Mouse (Mus musculus): ENCODE results near the gene Sugct. TPM values are rescaled to one million over a fixed set of nuclear protein-coding genes. Genes with fewer than 3 reads are reported as not detected.

Gene Sugct
- polyA plus RNA-seq, 1 experiment, result 51.9 TPM

DNA sequence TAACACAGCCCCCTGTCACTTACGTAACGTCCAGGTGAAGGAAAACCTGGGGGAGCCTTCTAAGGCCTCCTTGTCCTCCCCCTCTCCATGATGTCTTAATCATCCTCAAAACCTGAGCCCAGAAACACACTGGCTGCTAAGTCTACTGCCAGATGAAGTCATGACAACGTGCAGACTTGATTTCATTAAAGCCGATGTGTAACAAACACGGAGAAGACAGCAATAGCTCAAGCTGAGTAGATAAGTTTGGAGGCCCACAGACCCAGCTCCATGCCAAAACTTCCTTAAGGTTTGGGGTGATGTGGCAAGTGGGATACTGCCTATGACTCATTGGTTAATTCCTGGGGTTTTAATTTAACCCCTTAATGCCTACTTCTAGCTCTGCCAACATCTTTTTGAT is 726.4 kb downstream of the Sugct start:
- Histone ChIP-seq H3K27ac (replicated peaks; ENCODE audit: low read depth, low read length) (no peak overlapping the region), H3K4me3 (ENCODE audit: insufficient read depth, low read depth, low read length) (no peak overlapping the region), H3K4me1 (ENCODE audit: control insufficient read depth, insufficient read depth, insufficient read length, low read length) (no peaks in the 10 kb centered on the region)

GRCm38 (mm10) chr13:16964823-16965475 is 730.4 kb downstream of the Sugct start:
- H3K4me1 ChIP-seq (ENCODE audit: control insufficient read depth, insufficient read depth, insufficient read length, low read length), result no peaks in the 10 kb centered on the region
- H3K27ac ChIP-seq (replicated peaks; ENCODE audit: low read depth, low read length), result no peak overlapping the region
- no peak overlapping the region for H3K4me3 ChIP-seq (ENCODE audit: insufficient read depth, low read depth, low read length)

GRCm38 (mm10) chr13:16952045-16952444 is 743.3 kb downstream of the Sugct start:
- H3K4me3 ChIP-seq (ENCODE audit: insufficient read depth, low read depth, low read length), result no peak overlapping the region
- H3K4me1 ChIP-seq (ENCODE audit: control insufficient read depth, insufficient read depth, insufficient read length, low read length), result no peaks in the 10 kb centered on the region
- H3K27ac ChIP-seq (replicated peaks; ENCODE audit: low read depth, low read length), result no peak overlapping the region

DNA sequence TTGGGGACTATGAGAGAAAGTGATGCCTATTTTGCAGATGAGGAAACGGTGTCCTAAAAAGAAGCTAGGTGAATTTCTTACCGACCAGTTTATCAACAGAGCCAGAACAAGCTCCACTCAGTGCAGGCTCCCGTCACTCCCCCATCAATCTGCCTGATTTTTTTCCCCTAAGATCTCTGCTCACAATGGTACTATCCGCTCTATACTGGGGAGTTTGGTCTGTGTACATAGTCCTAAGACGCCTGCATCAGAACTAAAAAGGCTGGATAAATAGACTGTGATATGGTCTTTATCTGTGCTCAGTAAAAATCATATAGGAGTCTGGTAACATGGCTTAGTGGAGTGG is 755.9 kb downstream of the Sugct start:
- H3K4me3 ChIP-seq (ENCODE audit: insufficient read depth, low read depth, low read length), result no peak overlapping the region
- no peaks in the 10 kb centered on the region for H3K4me1 ChIP-seq (ENCODE audit: control insufficient read depth, insufficient read depth, insufficient read length, low read length)
- H3K27ac ChIP-seq (replicated peaks; ENCODE audit: low read depth, low read length), result no peak overlapping the region

DNA sequence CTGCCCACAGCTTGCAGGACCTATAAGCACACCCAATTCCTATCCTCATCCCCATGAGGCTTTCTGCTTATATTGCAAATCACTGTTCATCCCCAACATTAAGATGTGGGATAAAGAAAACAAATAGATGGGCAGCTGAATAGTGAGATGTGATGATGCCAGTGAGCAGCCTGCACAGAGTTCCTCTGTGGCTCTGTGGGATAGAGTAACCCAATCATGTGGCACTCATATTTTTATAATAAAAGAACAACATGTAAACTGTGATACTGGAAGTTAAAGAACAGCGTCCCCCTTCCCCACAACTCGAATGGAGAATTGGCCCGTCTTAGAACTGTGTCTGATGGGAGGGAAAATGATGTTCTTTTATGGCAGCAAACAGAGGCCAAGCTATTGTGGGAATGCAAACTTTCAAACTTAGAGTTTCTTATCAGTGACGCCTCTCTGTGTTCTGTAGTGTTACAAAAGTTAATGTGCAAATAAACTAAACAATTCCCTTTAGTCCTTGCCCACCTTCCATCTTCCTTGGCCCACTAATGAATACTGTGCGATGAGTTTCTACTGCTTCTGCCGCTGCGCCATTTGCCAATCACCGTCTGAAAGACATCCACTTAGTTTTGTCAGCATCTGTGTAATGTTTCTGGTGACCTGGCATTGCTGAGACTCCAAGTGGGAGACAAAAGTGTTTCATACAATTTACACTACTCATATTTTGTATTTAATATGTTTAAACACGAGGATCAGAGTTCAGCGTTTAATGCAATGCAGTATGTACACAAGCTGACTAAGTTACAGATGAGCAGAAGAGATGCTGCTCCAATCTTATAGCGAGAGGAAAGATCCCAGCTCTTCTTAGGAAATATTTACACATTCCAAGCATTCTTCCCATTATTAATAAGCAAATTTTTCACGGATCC is 756.5 kb downstream of the Sugct start:
- Histone ChIP-seq H3K4me3 (ENCODE audit: insufficient read depth, low read depth, low read length) (no peak overlapping the region), H3K4me1 (ENCODE audit: control insufficient read depth, insufficient read depth, insufficient read length, low read length) (no peaks in the 10 kb centered on the region), H3K27ac (replicated peaks; ENCODE audit: low read depth, low read length) (no peak overlapping the region)

- H3K4me1 ChIP-seq (ENCODE audit: control insufficient read depth, insufficient read depth, insufficient read length, low read length), result no peaks in the 10 kb centered on the region
- no peak overlapping the region for H3K4me3 ChIP-seq (ENCODE audit: insufficient read depth, low read depth, low read length)
- H3K27ac ChIP-seq (replicated peaks; ENCODE audit: low read depth, low read length), result no peak overlapping the region
Measured at GRCm38 (mm10) chr13:16937422-16938202, 757.7 kb downstream of the Sugct start.

GRCm38 (mm10) chr13:16935029-16935428 is 760.3 kb downstream of the Sugct start:
- no peak overlapping the region for H3K4me3 ChIP-seq (ENCODE audit: insufficient read depth, low read depth, low read length)
- no peak overlapping the region for H3K27ac ChIP-seq (replicated peaks; ENCODE audit: low read depth, low read length)
- H3K4me1 ChIP-seq (ENCODE audit: control insufficient read depth, insufficient read depth, insufficient read length, low read length), result no peaks in the 10 kb centered on the region

DNA sequence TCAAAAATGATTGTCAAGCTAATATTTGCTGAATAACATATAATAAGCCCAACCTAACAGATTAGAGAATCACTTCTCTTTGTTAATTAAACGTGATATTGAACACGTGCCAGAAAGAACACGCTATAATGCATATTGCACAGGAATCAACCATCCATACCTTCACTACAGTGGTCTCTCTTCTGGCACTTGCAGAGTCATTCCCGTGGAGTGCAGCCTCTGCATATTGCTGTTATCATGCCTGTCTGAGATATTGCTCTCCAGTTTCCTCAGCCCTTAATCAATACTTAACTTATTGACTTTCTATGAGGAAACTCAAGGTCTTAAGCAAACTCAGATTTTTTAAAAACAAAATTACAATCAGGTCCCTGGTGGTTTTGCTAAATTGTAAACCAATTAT is 761.8 kb downstream of the Sugct start:
- no peak overlapping the region for H3K27ac ChIP-seq (replicated peaks; ENCODE audit: low read depth, low read length)
- no peaks in the 10 kb centered on the region for H3K4me1 ChIP-seq (ENCODE audit: control insufficient read depth, insufficient read depth, insufficient read length, low read length)
- H3K4me3 ChIP-seq (ENCODE audit: insufficient read depth, low read depth, low read length), result no peak overlapping the region

- H3K4me1 ChIP-seq (ENCODE audit: control insufficient read depth, insufficient read depth, insufficient read length, low read length), result no peaks in the 10 kb centered on the region
- no peak overlapping the region for H3K27ac ChIP-seq (replicated peaks; ENCODE audit: low read depth, low read length)
- H3K4me3 ChIP-seq (ENCODE audit: insufficient read depth, low read depth, low read length), result no peak overlapping the region
Measured at GRCm38 (mm10) chr13:16921305-16921704, 774.0 kb downstream of the Sugct start.

DNA sequence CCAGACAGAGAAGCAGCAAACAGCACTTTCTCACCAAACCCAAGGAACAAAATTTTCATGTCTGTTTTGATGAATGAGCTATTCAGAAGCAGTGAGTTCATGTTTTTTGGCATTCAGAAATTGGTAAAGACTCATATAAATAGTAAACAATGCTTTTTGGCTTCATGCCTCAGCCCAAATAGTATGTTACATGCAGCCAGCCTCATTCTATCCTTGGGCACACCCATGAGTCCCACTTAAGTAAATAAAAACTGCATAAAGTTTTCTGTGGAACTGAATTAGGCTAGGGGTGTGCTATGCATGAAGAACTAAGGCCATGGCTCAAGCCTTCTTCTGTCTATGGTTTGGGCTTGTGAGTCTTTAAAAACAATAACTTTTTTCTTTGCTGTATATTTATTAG is 779.7 kb downstream of the Sugct start:
- Histone ChIP-seq H3K27ac (replicated peaks; ENCODE audit: low read depth, low read length) (no peak overlapping the region), H3K4me3 (ENCODE audit: insufficient read depth, low read depth, low read length) (no peak overlapping the region), H3K4me1 (ENCODE audit: control insufficient read depth, insufficient read depth, insufficient read length, low read length) (no peaks in the 10 kb centered on the region)

DNA sequence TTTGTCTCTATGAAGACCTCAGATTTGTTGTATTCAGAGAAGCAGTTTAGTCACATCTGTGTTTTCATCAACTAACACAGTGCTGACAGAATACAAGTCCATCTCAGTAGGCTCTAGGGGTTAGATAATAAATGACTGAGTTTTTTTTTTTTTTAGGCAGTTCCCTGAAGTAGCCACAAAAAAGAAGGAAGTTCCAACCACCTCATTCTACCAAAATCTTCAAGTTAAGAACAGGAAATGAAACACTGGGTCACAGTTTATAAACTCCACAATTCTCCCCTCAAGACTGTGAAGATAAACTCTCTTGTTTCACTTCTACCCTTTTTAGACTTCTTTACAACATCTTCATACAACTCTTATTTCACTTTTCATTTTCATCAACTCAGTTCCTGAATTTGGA is 783.1 kb downstream of the Sugct start:
- no peaks in the 10 kb centered on the region for H3K4me1 ChIP-seq (ENCODE audit: control insufficient read depth, insufficient read depth, insufficient read length, low read length)
- no peak overlapping the region for H3K4me3 ChIP-seq (ENCODE audit: insufficient read depth, low read depth, low read length)
- no peak overlapping the region for H3K27ac ChIP-seq (replicated peaks; ENCODE audit: low read depth, low read length)

DNA sequence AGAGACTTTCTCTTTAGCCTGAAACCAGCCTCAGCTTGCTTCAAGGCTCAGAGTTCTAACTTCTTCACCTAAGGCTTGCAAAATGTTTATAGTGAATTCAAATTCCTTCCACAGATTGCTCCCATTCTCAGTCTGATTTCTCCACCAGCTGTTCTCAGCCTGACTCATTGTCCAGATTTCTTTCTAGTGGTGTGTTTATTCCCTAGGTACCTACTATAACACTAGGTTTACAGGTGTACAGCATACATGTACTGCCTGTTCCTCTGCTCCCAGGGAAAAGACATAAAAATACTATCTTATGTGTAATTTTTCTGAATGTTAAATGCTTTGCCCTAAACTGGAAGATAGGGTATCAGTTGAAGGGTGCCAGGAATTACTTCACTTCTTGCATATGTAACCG is 788.4 kb downstream of the Sugct start:
- Histone ChIP-seq H3K27ac (replicated peaks; ENCODE audit: low read depth, low read length) (no peak overlapping the region), H3K4me3 (ENCODE audit: insufficient read depth, low read depth, low read length) (no peak overlapping the region)

DNA sequence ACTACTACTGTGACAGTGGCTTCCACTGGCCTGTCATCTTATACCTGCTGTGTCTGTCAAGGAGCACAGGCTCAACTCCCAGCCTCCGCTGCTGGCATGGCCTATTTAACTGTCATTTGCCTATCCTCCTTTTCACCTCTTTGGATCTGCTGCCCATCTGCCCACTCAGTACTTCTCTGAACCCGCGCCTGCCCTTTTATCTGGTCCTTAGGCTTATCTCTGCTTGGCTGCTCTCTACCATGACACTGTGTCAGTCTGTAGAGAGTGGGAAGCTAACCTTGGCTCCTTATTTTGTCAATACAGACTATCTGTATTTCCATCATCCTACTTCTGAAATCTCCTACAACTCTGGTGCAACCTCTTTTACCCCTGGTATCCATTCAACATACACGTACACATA is 793.9 kb downstream of the Sugct start:
- Histone ChIP-seq H3K27ac (replicated peaks; ENCODE audit: low read depth, low read length) (no peak overlapping the region), H3K4me1 (ENCODE audit: control insufficient read depth, insufficient read depth, insufficient read length, low read length) (no peaks in the 10 kb centered on the region), H3K4me3 (ENCODE audit: insufficient read depth, low read depth, low read length) (no peak overlapping the region)

More for the DNA sequence above, 788.4 kb downstream of the Sugct start:
- H3K4me1 ChIP-seq (ENCODE audit: control insufficient read depth, insufficient read depth, insufficient read length, low read length), result no peaks in the 10 kb centered on the region

GRCm38 (mm10) chr13:16898084-16898792 is 797.1 kb downstream of the Sugct start:
- H3K4me1 ChIP-seq (ENCODE audit: control insufficient read depth, insufficient read depth, insufficient read length, low read length), result no peaks in the 10 kb centered on the region
- H3K4me3 ChIP-seq (ENCODE audit: insufficient read depth, low read depth, low read length), result no peak overlapping the region
- no peak overlapping the region for H3K27ac ChIP-seq (replicated peaks; ENCODE audit: low read depth, low read length)

- Histone ChIP-seq H3K4me1 (ENCODE audit: control insufficient read depth, insufficient read depth, insufficient read length, low read length) (no peaks in the 10 kb centered on the region), H3K4me3 (ENCODE audit: insufficient read depth, low read depth, low read length) (no peak overlapping the region), H3K27ac (replicated peaks; ENCODE audit: low read depth, low read length) (no peak overlapping the region)
Measured at GRCm38 (mm10) chr13:16878056-16878455, 817.3 kb downstream of the Sugct start.
